Mouse (Mus musculus) retina, adult 2 months (tissue): Measurements from ENCODE around the gene Rwdd2b.

ENCODE experiments used
- DNase-seq: peaks from one replicate; pipeline ENCODE4 v3.0.0-alpha.2; 2012; ENCODE audit warnings: low read depth, low spot score

The Rwdd2b gene

GRCm38 (mm10) chr16:87440184-87440686 is at the start of gene Rwdd2b:
Gene Rwdd2b (minus strand): TSS chr16:87440573.
- DNase-seq: peak; percentile 83

- DNase-seq: no peak
Observed at GRCm38 (mm10) chr16:87488605-87489004, 48.2 kb upstream of the Rwdd2b start.

GRCm38 (mm10) chr16:87486739-87487138 is 46.4 kb upstream of the Rwdd2b start:
- DNase-seq: no peak

GRCm38 (mm10) chr16:87484367-87484766 is 44.0 kb upstream of the Rwdd2b start:
- no peak for DNase-seq

- DNase-seq: no peak
Observed at GRCm38 (mm10) chr16:87470579-87470978, 30.2 kb upstream of the Rwdd2b start.

GRCm38 (mm10) chr16:87458752-87459151 is 18.4 kb upstream of the Rwdd2b start:
- no peak for DNase-seq

- DNase-seq: no peak
Observed at GRCm38 (mm10) chr16:87455180-87455611, 14.8 kb upstream of the Rwdd2b start.

- peak; percentile 87 for DNase-seq
Observed at GRCm38 (mm10) chr16:87454419-87455179, 14.2 kb upstream of the Rwdd2b start, which contains the start of gene Usp16. Gene Usp16 (plus strand): TSS chr16:87454703.

GRCm38 (mm10) chr16:87453226-87453625 is 12.9 kb upstream of the Rwdd2b start:
- DNase-seq: no peak

- no peak for DNase-seq
Observed at GRCm38 (mm10) chr16:87445528-87445927, 5.2 kb upstream of the Rwdd2b start.

- DNase-seq: no peak
Observed at GRCm38 (mm10) chr16:87445110-87445509, 4.7 kb upstream of the Rwdd2b start.

GRCm38 (mm10) chr16:87444071-87444470 is 3.7 kb upstream of the Rwdd2b start:
- no peak for DNase-seq

- DNase-seq: no peak
Observed at GRCm38 (mm10) chr16:87443245-87443644, 2.9 kb upstream of the Rwdd2b start.

GRCm38 (mm10) chr16:87442291-87442690 is 1.9 kb upstream of the Rwdd2b start:
- DNase-seq: no peak

GRCm38 (mm10) chr16:87441089-87441488 is 716 bp upstream of the Rwdd2b start:
- DNase-seq: no peak

GRCm38 (mm10) chr16:87438697-87439096 is 1.7 kb downstream of the Rwdd2b start:
- no peak for DNase-seq

- no peak for DNase-seq
Observed at GRCm38 (mm10) chr16:87437096-87437495, 3.3 kb downstream of the Rwdd2b start.

GRCm38 (mm10) chr16:87435411-87436205 is 4.8 kb downstream of the Rwdd2b start:
- no peak for DNase-seq

- no peak for DNase-seq
Observed at GRCm38 (mm10) chr16:87434946-87435345, 5.4 kb downstream of the Rwdd2b start.

GRCm38 (mm10) chr16:87434266-87434665 is 6.1 kb downstream of the Rwdd2b start:
- no peak for DNase-seq

GRCm38 (mm10) chr16:87432033-87432814 is 8.1 kb downstream of the Rwdd2b start, which contains the start of gene Ltn1:
Gene Ltn1 (minus strand): TSS chr16:87432612.
- peak; percentile 97 for DNase-seq

GRCm38 (mm10) chr16:87427516-87427915 is 12.9 kb downstream of the Rwdd2b start:
- DNase-seq: no peak
